Mouse (Mus musculus): ENCODE results near the gene Zc3hav1. TPM values are rescaled to one million over a fixed set of nuclear protein-coding genes. Genes with fewer than 3 reads are reported as not detected.
A peak's percentile ranks its signal among the peaks of the same experiment; 100 is the strongest.

Gene Zc3hav1
- total RNA-seq, 1 experiment from 2014 or later = 45.0 TPM

- peak; percentile 58 for DNase-seq
Measured at GRCm38 (mm10) chr6:38352451-38352850, 2.0 kb downstream of the Zc3hav1 start.

DNA sequence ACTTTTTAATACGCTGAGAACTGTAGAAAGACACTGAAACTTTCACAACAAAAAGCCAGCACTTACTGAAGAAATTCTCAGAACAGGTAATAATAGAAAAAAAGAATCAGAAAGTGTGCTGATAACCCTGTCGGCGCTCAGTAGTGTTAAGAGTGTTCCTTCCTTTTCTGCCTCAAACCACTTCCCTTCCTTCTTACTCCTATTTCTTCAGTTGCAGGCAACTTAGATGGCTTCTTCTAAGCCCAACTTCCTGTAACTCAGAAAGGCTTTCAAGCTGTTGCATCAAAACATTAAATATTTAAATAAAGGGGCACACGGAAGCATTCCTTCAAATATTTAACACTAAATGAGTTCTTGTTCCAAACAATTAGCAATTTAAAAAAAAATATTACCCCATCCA lies 2.5 kb downstream of the Zc3hav1 start:
- no peak for DNase-seq

GRCm38 (mm10) chr6:38349806-38350205 lies 4.6 kb downstream of the Zc3hav1 start:
- DNase-seq = no peak

GRCm38 (mm10) chr6:38348811-38349453 lies 5.5 kb downstream of the Zc3hav1 start:
- no peak for DNase-seq

GRCm38 (mm10) chr6:38347875-38348274 lies 6.5 kb downstream of the Zc3hav1 start:
- no peak for DNase-seq

- peak; percentile 83 for DNase-seq
Measured at GRCm38 (mm10) chr6:38345796-38346195, 8.6 kb downstream of the Zc3hav1 start.

DNA sequence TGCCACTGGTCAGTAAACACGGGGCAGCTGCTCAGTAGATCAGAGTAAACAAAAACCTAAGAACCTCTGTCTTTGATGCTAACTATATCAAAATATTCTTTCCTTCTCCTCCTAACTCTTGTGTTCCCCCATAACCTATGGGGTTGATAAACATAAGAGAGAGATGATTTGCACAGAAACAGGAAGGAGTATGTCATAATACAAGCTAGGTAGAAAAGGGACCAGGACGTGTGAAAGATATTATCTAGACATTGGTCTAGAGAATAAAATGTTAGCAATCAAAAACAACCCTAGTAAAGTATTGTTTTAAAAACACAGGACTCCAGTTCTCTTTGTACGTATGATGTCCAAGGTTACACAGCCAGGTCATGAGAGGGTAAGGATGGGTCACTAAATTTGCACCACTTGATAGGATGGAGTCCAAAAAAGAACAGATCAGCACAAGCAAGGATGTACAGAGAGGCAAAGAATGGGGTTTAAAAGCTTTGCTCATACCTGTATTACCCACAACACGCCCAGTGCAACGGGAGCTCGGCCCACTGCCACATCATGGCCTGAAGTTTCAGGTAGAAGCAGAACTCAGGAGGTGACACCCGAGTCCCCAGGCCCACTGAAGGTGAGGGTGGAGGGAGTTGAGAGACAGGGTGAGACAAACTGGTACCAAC lies 10.3 kb downstream of the Zc3hav1 start:
- peak; percentile 15 for DNase-seq

- no peak for DNase-seq
Measured at GRCm38 (mm10) chr6:38343581-38343980, 10.8 kb downstream of the Zc3hav1 start.

- no peak for DNase-seq
Measured at GRCm38 (mm10) chr6:38342666-38342992, 11.8 kb downstream of the Zc3hav1 start.

DNA sequence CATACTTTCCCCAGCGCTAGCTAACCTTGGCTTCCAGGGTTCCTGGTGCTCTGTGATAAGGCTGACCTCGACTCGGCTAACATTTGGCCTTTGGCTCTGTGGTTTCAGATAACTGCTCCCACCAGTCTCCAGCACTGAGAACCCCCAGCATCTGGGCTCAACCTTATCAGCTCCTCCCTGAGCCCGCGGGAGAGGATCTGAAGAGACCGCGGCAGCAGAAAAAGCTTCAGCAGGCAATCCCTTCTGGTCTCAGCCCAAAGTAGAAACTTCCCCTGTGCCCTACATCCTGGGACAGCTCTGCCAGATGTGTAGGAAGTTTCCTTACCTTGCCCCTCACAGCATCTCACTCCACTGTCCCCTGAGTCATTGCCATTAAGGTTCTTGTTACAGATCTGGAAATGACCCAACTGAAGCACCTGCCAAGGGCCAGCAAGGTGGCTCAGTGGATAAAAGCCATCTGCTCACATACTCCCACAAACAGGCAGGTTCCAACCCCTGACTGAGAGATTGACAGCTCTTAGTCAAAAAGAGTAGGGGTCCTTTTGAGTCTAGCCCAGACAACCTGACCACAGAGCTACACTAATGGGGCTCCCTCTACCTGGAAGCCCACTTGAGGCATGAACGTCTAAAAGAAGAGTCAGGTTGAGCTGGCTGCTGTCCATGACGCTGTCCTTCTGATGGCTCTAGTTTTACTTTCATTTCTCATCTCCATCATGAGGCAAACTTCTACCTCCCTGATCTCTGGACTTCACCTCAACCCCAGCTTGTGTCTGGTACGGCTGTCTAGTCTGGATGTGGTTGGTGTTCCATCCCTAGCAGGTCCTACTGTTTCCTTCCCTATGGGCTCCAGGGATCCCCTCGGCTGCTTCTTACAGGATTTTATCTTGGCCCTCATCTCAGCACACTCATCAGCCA lies 12.4 kb downstream of the Zc3hav1 start:
- DNase-seq = peak; percentile 22

- peak; percentile 41 for DNase-seq
Measured at GRCm38 (mm10) chr6:38339078-38339477, 15.3 kb downstream of the Zc3hav1 start.

GRCm38 (mm10) chr6:38337951-38338350 lies 16.5 kb downstream of the Zc3hav1 start:
- peak; percentile 68 for DNase-seq

DNA sequence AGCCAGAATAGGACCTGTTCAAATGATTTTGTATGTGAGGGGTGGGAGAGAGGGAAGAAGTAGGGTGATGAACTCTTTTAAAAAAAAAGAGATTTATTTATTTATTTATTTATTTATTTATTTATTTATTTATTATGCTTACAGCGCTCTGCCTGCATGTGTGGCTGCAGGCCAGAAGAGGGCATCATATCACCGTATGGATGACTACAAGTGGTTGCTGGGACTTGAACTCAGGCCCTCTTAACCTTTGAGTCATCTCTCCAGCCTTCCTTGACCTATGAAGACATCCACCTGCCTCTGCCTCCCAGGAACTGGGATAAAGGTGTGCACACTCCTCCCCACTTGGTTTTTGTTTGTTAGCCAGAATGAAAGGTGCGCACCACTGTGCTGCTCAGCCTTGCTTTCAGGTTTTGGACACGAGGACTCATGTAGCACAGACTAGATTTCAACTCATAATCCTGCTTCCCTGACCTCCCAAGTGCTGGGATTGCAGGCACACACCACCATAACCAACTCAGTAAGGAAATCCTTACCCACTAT lies 17.2 kb downstream of the Zc3hav1 start:
- peak; percentile 35 for DNase-seq

- DNase-seq = no peak
Measured at GRCm38 (mm10) chr6:38335264-38335663, 19.1 kb downstream of the Zc3hav1 start.

DNA sequence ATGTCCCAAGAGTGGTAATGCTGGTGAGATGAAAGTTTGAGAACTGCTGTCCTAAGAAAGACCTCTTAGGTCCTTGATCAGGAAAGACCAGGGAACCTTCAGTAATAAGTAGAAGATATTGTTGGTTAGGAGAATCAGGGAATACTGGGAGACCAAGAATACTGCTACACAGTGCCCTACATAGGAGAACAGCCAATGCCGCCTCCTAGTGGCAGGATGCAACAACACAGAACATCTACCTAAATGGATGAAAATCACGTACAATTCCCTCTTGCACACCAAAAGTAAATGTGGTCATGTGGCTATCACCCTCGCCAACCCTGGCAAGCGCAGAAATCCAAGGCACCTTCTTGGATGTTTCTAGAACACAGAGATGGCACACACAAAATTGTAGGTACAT lies 27.8 kb downstream of the Zc3hav1 start:
- DNase-seq = peak; percentile 51

- DNase-seq = no peak
Measured at GRCm38 (mm10) chr6:38320621-38321020, 33.8 kb downstream of the Zc3hav1 start.

DNA sequence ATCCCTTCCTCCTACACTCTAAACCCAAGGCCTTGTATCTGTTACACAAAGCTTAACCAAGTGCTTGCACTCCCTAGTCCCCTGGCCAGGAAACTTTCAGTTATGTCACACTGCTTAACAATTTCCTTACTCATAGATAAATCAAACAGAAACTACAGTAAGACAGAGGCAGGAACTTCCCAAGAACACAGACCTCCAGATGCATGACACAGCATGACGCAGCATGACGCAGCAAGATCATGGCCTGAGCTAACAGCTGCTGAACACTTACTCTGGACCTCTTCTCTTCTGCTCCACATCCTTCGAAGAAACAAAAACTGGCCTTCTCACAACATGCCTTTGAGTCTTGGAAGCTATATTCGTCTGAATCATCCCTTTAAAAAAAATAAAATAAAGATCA lies 38.4 kb downstream of the Zc3hav1 start:
- no peak for DNase-seq

GRCm38 (mm10) chr6:38309741-38310140 lies 44.7 kb downstream of the Zc3hav1 start:
- no peak for DNase-seq

GRCm38 (mm10) chr6:38304981-38305380 lies 49.4 kb downstream of the Zc3hav1 start:
- DNase-seq = no peak

- DNase-seq = peak; percentile 89
Measured at GRCm38 (mm10) chr6:38298761-38299401, 55.5 kb downstream of the Zc3hav1 start, which contains the start of gene Zc3hav1l. TSS of gene Zc3hav1l (minus strand) at chr6:38299259.

GRCm38 (mm10) chr6:38298246-38298635 lies 56.2 kb downstream of the Zc3hav1 start:
- DNase-seq = peak; percentile 34

DNA sequence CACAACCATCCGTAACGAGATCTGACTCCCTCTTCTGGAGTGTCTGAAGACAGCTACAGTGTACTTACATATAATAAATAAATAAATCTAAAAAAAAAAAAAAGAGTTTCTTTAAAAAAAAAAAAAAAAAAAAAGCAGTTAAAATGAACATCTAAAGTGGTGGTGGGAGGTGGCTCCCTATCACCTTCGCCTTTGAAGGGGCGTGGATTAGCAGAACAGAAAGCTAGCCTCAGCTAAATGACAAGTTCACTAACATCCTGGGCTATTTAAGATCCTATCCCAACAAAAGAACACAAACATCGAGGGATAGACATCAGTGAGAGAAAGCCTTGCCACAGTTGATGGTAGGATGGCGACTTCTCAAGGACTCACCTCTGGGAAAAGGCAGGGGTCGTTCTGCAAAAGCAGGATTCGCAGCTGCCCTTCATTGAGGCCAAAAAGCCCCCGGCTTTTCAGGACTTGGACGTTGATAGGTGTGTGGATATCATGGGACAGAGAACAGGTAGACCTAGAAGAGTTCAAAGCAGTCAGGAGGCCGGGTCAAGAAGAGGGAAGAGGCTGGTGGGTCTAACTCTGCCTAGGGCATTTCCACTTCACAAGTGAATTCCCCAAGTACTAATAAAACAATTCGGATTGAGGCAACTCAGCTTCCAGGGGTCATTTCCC lies 56.7 kb downstream of the Zc3hav1 start:
- no peak for DNase-seq

Measured in adrenal gland, postnatal 14 days (tissue).